Mouse (Mus musculus): ENCODE results near the gene Chrnb1. TPM values are rescaled to one million over a fixed set of nuclear protein-coding genes. Genes with fewer than 3 reads are reported as not detected.

Chrnb1 gene
- total and polyA plus RNA-seq, 3 experiments = 0.31 to 1.6 TPM; not detected in 1

DNA sequence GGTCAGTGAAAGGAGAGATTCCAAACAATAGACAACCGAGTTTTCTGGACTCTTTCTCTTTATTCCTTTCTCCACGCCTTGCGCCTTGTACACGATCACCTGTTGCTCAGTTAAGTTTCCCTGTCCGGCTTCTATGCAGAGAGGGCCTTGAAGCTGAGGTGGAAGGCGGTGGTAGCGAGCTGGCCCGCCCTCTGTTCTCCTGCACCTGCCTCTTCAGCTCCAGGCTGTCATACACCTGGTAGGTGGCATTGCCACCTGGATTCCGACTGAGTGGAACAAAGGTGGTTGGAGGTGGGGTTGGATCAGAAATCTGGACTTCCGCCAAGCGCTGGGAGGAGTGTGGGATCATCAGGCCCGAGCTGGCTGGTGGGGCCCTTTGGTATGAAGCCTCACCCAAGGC lies 20.8 kb upstream of the Chrnb1 start:
- H3K4me1 ChIP-seq (ENCODE audit: control insufficient read depth in 1 of 2, insufficient read depth in 2 of 2, low read length in 2 of 2) = no peaks in the 10 kb centered on the region
- no peak for DNase-seq (ENCODE audit: low read depth, low spot score)
- no peaks in the 10 kb centered on the region for H3K79me2 ChIP-seq (ENCODE audit: control insufficient read depth, insufficient read depth, low read length, poor library complexity)
- H3K27me3 ChIP-seq (ENCODE audit: control insufficient read depth in 1 of 2, insufficient read depth in 2 of 2, low read length in 2 of 2) = peaks cover 0 to 2% of the 10 kb centered on the region in 2 experiments; a peak in 1 of 4 replicates
- H3K9me3 ChIP-seq (replicated peaks; ENCODE audit: insufficient read depth, low read length) = no peaks in the 10 kb centered on the region
- H3K4me3 ChIP-seq (ENCODE audit: control insufficient read depth in 1 of 2, insufficient read depth in 1 of 2, low read depth in 2 of 2, low read length in 2 of 2) = no peak overlapping the region
- H3K27ac ChIP-seq (ENCODE audit: control insufficient read depth, low read depth, low read length) = no peak overlapping the region
- TF ChIP-seq USF1 (IDR thresholded peaks at IDR 0.05; ENCODE audit: low read depth, low read length) (no peak), NELFE (IDR thresholded peaks at IDR 0.05; ENCODE audit: low read depth, low read length) (no peak), UBTF (IDR thresholded peaks at IDR 0.05; ENCODE audit: borderline replicate concordance, insufficient read depth, low read depth, low read length) (no peak), ZKSCAN1 (IDR thresholded peaks at IDR 0.05; ENCODE audit: low read depth, low read length) (no peak), RAD21 (IDR thresholded peaks at IDR 0.05; ENCODE audit: low read depth, low read length) (no peak), TBP (IDR thresholded peaks at IDR 0.05; ENCODE audit: low read depth, low read length) (no peak), MAZ (IDR thresholded peaks at IDR 0.05; ENCODE audit: low read depth, low read length) (no peak), CHD1 (IDR thresholded peaks at IDR 0.05; ENCODE audit: low read depth, low read length) (no peak), EP300 (IDR thresholded peaks at IDR 0.05; ENCODE audit: low read depth in 1 of 2, low read length in 2 of 2) (no peak), BHLHE40 (IDR thresholded peaks at IDR 0.05; ENCODE audit: borderline replicate concordance, low read depth, low read length) (no peak)
- no peaks in the 10 kb centered on the region for H3K36me3 ChIP-seq (ENCODE audit: control insufficient read depth in 1 of 2, insufficient read depth in 2 of 2, low read length in 2 of 2)
- no peak overlapping the region for H3K9ac ChIP-seq (ENCODE audit: control insufficient read depth, low read depth, low read length, poor library complexity, severe bottlenecking)

- TF ChIP-seq CTCF (IDR thresholded peaks at IDR 0.05 in 2 of 3, conservative IDR thresholded peaks at IDR 0.05 in 1 of 3; ENCODE audit: control insufficient read depth in 1 of 3, insufficient read depth in 1 of 3, low read depth in 2 of 3, low read length in 3 of 3, poor library complexity in 1 of 3, severe bottlenecking in 1 of 3) (peak in 2 of 3 experiments; percentile 29 to 31; a peak in 3 of 6 replicates), MAZ (IDR thresholded peaks at IDR 0.05; ENCODE audit: low read depth, low read length) (0 out of 2 replicates have a peak, but pooled peaks have one; percentile 38), GABPA (IDR thresholded peaks at IDR 0.05; ENCODE audit: low read depth, low read length) (no peak), RAD21 (IDR thresholded peaks at IDR 0.05; ENCODE audit: low read depth, low read length) (peak; percentile 10), ZC3H11A (IDR thresholded peaks at IDR 0.05; ENCODE audit: low read depth, low read length) (0 out of 2 replicates have a peak, but pooled peaks have one; percentile 22), SMC3 (IDR thresholded peaks at IDR 0.05; ENCODE audit: low read depth, low read length) (0 out of 2 replicates have a peak, but pooled peaks have one; percentile 30), POLR2AphosphoS2 (IDR thresholded peaks at IDR 0.05; ENCODE audit: low read length) (no peak)
- Histone ChIP-seq H3K27me3 (ENCODE audit: control insufficient read depth in 1 of 2, insufficient read depth in 2 of 2, low read length in 2 of 2) (peaks cover 2 to 5% of the 10 kb centered on the region in 2 experiments), H3K4me1 (ENCODE audit: control insufficient read depth in 1 of 2, insufficient read depth in 2 of 2, low read length in 2 of 2) (no peaks in the 10 kb centered on the region)
Observed at GRCm38 (mm10) chr11:69815155-69815554, 19.4 kb upstream of the Chrnb1 start, which contains the start of gene Gm39566. Gene Gm39566, minus strand, starts transcription at chr11:69815298.

More at GRCm38 (mm10) chr11:69815155-69815554, 19.4 kb upstream of the Chrnb1 start, which contains the start of gene Gm39566:
- Histone ChIP-seq H3K36me3 (ENCODE audit: control insufficient read depth in 1 of 2, insufficient read depth in 2 of 2, low read length in 2 of 2) (no peaks in the 10 kb centered on the region), H3K4me3 (ENCODE audit: control insufficient read depth in 1 of 2, insufficient read depth in 1 of 2, low read depth in 2 of 2, low read length in 2 of 2) (no peak within 1 kb of the TSS), H3K27ac (ENCODE audit: control insufficient read depth, low read depth, low read length) (no peak within 1 kb of the TSS), H3K79me2 (ENCODE audit: control insufficient read depth, insufficient read depth, low read length, poor library complexity) (no peaks in the 10 kb centered on the region), H3K9me3 (replicated peaks; ENCODE audit: insufficient read depth, low read length) (no peaks in the 10 kb centered on the region), H3K9ac (ENCODE audit: control insufficient read depth, low read depth, low read length, poor library complexity, severe bottlenecking) (no peak within 1 kb of the TSS)
- DNase-seq (ENCODE audit: low read depth, low spot score) = no peak
